Mouse (Mus musculus) midbrain, embryonic 12.5 days (tissue): Measurements from ENCODE around the gene Tgfb1i1. TPM values are rescaled to one million over a fixed set of nuclear protein-coding genes. Genes with fewer than 3 reads are reported as not detected.
A peak's percentile ranks its signal among the peaks of the same experiment; 100 is the strongest.

Source experiments
- ATAC-seq: fragments of 200-750 bp; cut with Nextera tagmentation; 2 replicates; pipeline ENCODE4 v1.8.0; 2017; ENCODE audit warnings: low read depth, moderate TSS enrichment, moderate library complexity; ENCODE audit not compliant: low FRiP score
- H3K27ac ChIP-seq: fragments of 300-500 bp; sonication (generic); replicated peaks from 2 replicates; pipeline ENCODE4 v1.5.1; 2016; ENCODE audit warnings: mild to moderate bottlenecking
- H3K27me3 ChIP-seq: fragments of 300-500 bp; sonication (generic); 2 replicates; pipeline ENCODE4 v1.6.1; 2016; ENCODE audit warnings: mild to moderate bottlenecking
- H3K36me3 ChIP-seq: fragments of 300-500 bp; sonication (generic); 2 replicates; pipeline ENCODE4 v1.6.1; 2016
- H3K4me1 ChIP-seq: fragments of 300-500 bp; sonication (generic); 2 replicates; pipeline ENCODE4 v1.6.1; 2016
- H3K4me2 ChIP-seq: fragments of 300-500 bp; sonication (generic); replicated peaks from 2 replicates; pipeline ENCODE4 v1.6.1; 2016; ENCODE audit warnings: mild to moderate bottlenecking, moderate library complexity
- H3K4me3 ChIP-seq: fragments of 300-500 bp; sonication (generic); 2 replicates; pipeline ENCODE4 v1.5.1; 2016; ENCODE audit warnings: mild to moderate bottlenecking
- H3K9ac ChIP-seq: fragments of 300-500 bp; sonication (generic); replicated peaks from 2 replicates; pipeline ENCODE4 v1.6.1; 2016; ENCODE audit warnings: mild to moderate bottlenecking, moderate library complexity
- H3K9me3 ChIP-seq: fragments of 300-500 bp; sonication (generic); 2 replicates; pipeline ENCODE4 v1.6.1; 2016; ENCODE audit warnings: mild to moderate bottlenecking
- WGBS: fragments of 180-500 bp; shearing (Covaris S2); methylation state at CpG from one replicate; pipeline ENCODE4 v1.1.7; 2016; 5-methylcytosine and 5-hydroxymethylcytosine counted together
- polyA plus RNA-seq: library from polyadenylated mRNA; unstranded; fragments of >200 nt; fragmentation: Nextera tagmentation; extraction: Ambion mirVana; gene quantifications from 2 replicates; pipeline ENCODE4 v1.2.1, GENCODE M21; 2016

Gene Tgfb1i1
- polyA plus RNA-seq, 1 experiment from 2014 or later: 50.5 TPM

- peaks cover 24% of the 10 kb centered on the region for H3K4me1 ChIP-seq
- peak overlapping the region; percentile 64 for H3K27ac ChIP-seq
- H3K27me3 ChIP-seq: peaks cover 27% of the 10 kb centered on the region
- H3K4me3 ChIP-seq: peak overlapping the region; percentile 42
- peak overlapping the region; percentile 67 for H3K4me2 ChIP-seq
- peaks cover 15% of the 10 kb centered on the region for H3K36me3 ChIP-seq
- H3K9ac ChIP-seq: peak overlapping the region; percentile 70
- WGBS: 3% methylated on average over 13 of the region's 13 CpGs
- ATAC-seq: peak; percentile 78
- no peaks in the 10 kb centered on the region for H3K9me3 ChIP-seq
Observed at GRCm38 (mm10) chr7:128247443-128247842, 831 bp downstream of the Tgfb1i1 start.

GRCm38 (mm10) chr7:128248081-128249042, 1.8 kb downstream of the Tgfb1i1 start:
- no peak for ATAC-seq
- Histone ChIP-seq H3K9me3 (no peaks in the 10 kb centered on the region), H3K36me3 (peaks cover 10% of the 10 kb centered on the region; the same call in 1 of the 2 replicates), H3K9ac (no peak overlapping the region), H3K27me3 (peaks cover 34% of the 10 kb centered on the region), H3K4me2 (peak overlapping the region; percentile 67; the same call in 1 of the 2 replicates), H3K27ac (no peak overlapping the region), H3K4me1 (peaks cover 31% of the 10 kb centered on the region), H3K4me3 (no peak overlapping the region)
- 81% methylated on average over 10 of the region's 10 CpGs for WGBS

GRCm38 (mm10) chr7:128249998-128250397, 3.4 kb downstream of the Tgfb1i1 start:
- Histone ChIP-seq H3K9ac (no peak overlapping the region), H3K27ac (no peak overlapping the region), H3K36me3 (peaks cover under 1% of the 10 kb centered on the region; the same call in 1 of the 2 replicates), H3K9me3 (no peaks in the 10 kb centered on the region), H3K27me3 (peaks cover 41% of the 10 kb centered on the region), H3K4me1 (peaks cover 31% of the 10 kb centered on the region), H3K4me3 (no peak overlapping the region), H3K4me2 (no peak overlapping the region)
- ATAC-seq: no peak
- 83% methylated on average over 5 of the region's 5 CpGs for WGBS

GRCm38 (mm10) chr7:128251946-128252345, 5.3 kb downstream of the Tgfb1i1 start:
- Histone ChIP-seq H3K36me3 (no peaks in the 10 kb centered on the region), H3K27me3 (peaks cover 41% of the 10 kb centered on the region), H3K4me1 (peaks cover 20% of the 10 kb centered on the region), H3K4me3 (peak overlapping the region; percentile 35; the same call in 1 of the 2 replicates), H3K27ac (no peak overlapping the region), H3K9ac (0 out of 2 replicates have a peak overlapping the region, but pooled peaks have one; percentile 44), H3K9me3 (no peaks in the 10 kb centered on the region), H3K4me2 (peak overlapping the region; percentile 64)
- no peak for ATAC-seq
- WGBS: 51% methylated on average over 12 of the region's 12 CpGs

- H3K9ac ChIP-seq: peak overlapping the region; percentile 44
- H3K4me3 ChIP-seq: peak overlapping the region; percentile 35
- peaks cover 14% of the 10 kb centered on the region for H3K4me1 ChIP-seq
- WGBS: 13% methylated on average over 24 of the region's 24 CpGs
- ATAC-seq: 0 out of 2 replicates have a peak, but pooled peaks have one; percentile 52
- no peaks in the 10 kb centered on the region for H3K9me3 ChIP-seq
- H3K27ac ChIP-seq: no peak overlapping the region
- H3K36me3 ChIP-seq: no peaks in the 10 kb centered on the region
- H3K27me3 ChIP-seq: peaks cover 41% of the 10 kb centered on the region
- peak overlapping the region; percentile 64 for H3K4me2 ChIP-seq
Observed at GRCm38 (mm10) chr7:128252609-128253008, 6.0 kb downstream of the Tgfb1i1 start.

- no peak overlapping the region for H3K4me2 ChIP-seq
- peaks cover 26% of the 10 kb centered on the region for H3K27me3 ChIP-seq
- no peak overlapping the region for H3K4me3 ChIP-seq
- WGBS: 66% methylated on average over 2 of the region's 2 CpGs
- H3K36me3 ChIP-seq: no peaks in the 10 kb centered on the region
- H3K4me1 ChIP-seq: peaks cover 13% of the 10 kb centered on the region
- H3K27ac ChIP-seq: no peak overlapping the region
- no peaks in the 10 kb centered on the region for H3K9me3 ChIP-seq
- no peak for ATAC-seq
- no peak overlapping the region for H3K9ac ChIP-seq
Observed at GRCm38 (mm10) chr7:128254978-128255377, 8.4 kb downstream of the Tgfb1i1 start.

- 87% methylated on average over 5 of the region's 5 CpGs for WGBS
- Histone ChIP-seq H3K27me3 (peaks cover 26% of the 10 kb centered on the region), H3K9me3 (no peaks in the 10 kb centered on the region), H3K9ac (no peak overlapping the region), H3K4me2 (no peak overlapping the region), H3K27ac (no peak overlapping the region), H3K4me3 (no peak overlapping the region), H3K36me3 (no peaks in the 10 kb centered on the region), H3K4me1 (peaks cover 13% of the 10 kb centered on the region)
- ATAC-seq: no peak
Observed at GRCm38 (mm10) chr7:128255757-128256156, 9.1 kb downstream of the Tgfb1i1 start.

- H3K4me3 ChIP-seq: no peak overlapping the region
- no peak overlapping the region for H3K4me2 ChIP-seq
- no peaks in the 10 kb centered on the region for H3K9me3 ChIP-seq
- H3K27ac ChIP-seq: no peak overlapping the region
- peaks cover 12% of the 10 kb centered on the region for H3K4me1 ChIP-seq
- 66% methylated on average over 5 of the region's 5 CpGs for WGBS
- no peak for ATAC-seq
- peaks cover 20% of the 10 kb centered on the region for H3K27me3 ChIP-seq
- no peak overlapping the region for H3K9ac ChIP-seq
- no peaks in the 10 kb centered on the region for H3K36me3 ChIP-seq
Observed at GRCm38 (mm10) chr7:128256783-128257334, 10.2 kb downstream of the Tgfb1i1 start.

GRCm38 (mm10) chr7:128265411-128265810, 18.8 kb downstream of the Tgfb1i1 start, which contains the start of gene Slc5a2:
Gene Slc5a2 (plus strand): TSS chr7:128265657.
- Histone ChIP-seq H3K4me2 (no peak within 1 kb of the TSS), H3K4me1 (no peaks in the 10 kb centered on the region), H3K9ac (no peak within 1 kb of the TSS), H3K9me3 (no peaks in the 10 kb centered on the region), H3K4me3 (no peak within 1 kb of the TSS), H3K27me3 (no peaks in the 10 kb centered on the region), H3K36me3 (peaks cover 3% of the 10 kb centered on the region; the same call in 1 of the 2 replicates), H3K27ac (no peak within 1 kb of the TSS)
- 81% methylated on average over 6 of the region's 6 CpGs for WGBS
- no peak for ATAC-seq

- H3K36me3 ChIP-seq: peaks cover 7% of the 10 kb centered on the region; the same call in 1 of the 2 replicates
- H3K27ac ChIP-seq: no peak overlapping the region
- no peaks in the 10 kb centered on the region for H3K9me3 ChIP-seq
- H3K9ac ChIP-seq: no peak overlapping the region
- H3K4me1 ChIP-seq: no peaks in the 10 kb centered on the region
- H3K27me3 ChIP-seq: no peaks in the 10 kb centered on the region
- no peak for ATAC-seq
- 79% methylated on average over 5 of the region's 5 CpGs for WGBS
- no peak overlapping the region for H3K4me3 ChIP-seq
- no peak overlapping the region for H3K4me2 ChIP-seq
Observed at GRCm38 (mm10) chr7:128266056-128266455, 19.4 kb downstream of the Tgfb1i1 start.

GRCm38 (mm10) chr7:128267391-128267790, 20.8 kb downstream of the Tgfb1i1 start:
- no peak overlapping the region for H3K27ac ChIP-seq
- no peaks in the 10 kb centered on the region for H3K9me3 ChIP-seq
- 65% methylated on average over 13 of the region's 13 CpGs for WGBS
- no peak overlapping the region for H3K4me2 ChIP-seq
- H3K4me3 ChIP-seq: no peak overlapping the region
- no peak overlapping the region for H3K9ac ChIP-seq
- ATAC-seq: no peak
- no peaks in the 10 kb centered on the region for H3K4me1 ChIP-seq
- no peaks in the 10 kb centered on the region for H3K27me3 ChIP-seq
- peaks cover 18% of the 10 kb centered on the region for H3K36me3 ChIP-seq

- Histone ChIP-seq H3K9me3 (no peaks in the 10 kb centered on the region), H3K27me3 (no peaks in the 10 kb centered on the region), H3K9ac (no peak overlapping the region), H3K4me2 (no peak overlapping the region), H3K4me3 (no peak overlapping the region), H3K27ac (no peak overlapping the region), H3K36me3 (peaks cover 22% of the 10 kb centered on the region), H3K4me1 (no peaks in the 10 kb centered on the region)
- no peak for ATAC-seq
- WGBS: 91% methylated on average over 7 of the region's 7 CpGs
Observed at GRCm38 (mm10) chr7:128267813-128268212, 21.2 kb downstream of the Tgfb1i1 start.
